Mouse (Mus musculus): ENCODE results near the gene Fer1l5. TPM values are rescaled to one million over a fixed set of nuclear protein-coding genes. Genes with fewer than 3 reads are reported as not detected.
A peak's percentile ranks its signal among the peaks of the same experiment; 100 is the strongest.

Gene Fer1l5
- total and polyA plus RNA-seq, 2 experiments: not detected

DNA sequence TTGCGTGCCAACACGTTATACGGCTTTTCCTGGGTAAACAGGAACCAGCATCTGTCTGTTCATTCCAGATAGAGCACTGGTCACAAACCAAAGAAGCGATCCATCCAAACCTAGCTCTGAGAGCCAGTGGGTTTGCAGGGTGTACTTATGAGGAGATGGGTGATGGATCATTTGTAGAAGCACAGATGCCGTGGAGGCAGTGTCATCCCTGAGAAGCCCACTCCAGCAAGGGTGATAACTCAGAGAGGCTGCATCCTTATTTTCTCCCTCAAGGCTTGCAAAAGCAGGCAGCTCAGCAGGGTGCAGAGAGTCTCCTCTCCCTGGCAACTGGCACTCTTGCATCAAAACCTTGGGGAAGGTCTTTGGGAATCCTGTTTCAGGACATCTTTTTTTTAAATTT is 86.1 kb downstream of the Fer1l5 start:
- Histone ChIP-seq H3K36me3 (ENCODE audit: control insufficient read depth, insufficient read depth, low read length) (no peaks in the 10 kb centered on the region), H3K27ac (replicated peaks; ENCODE audit: insufficient read depth, low read depth, low read length) (no peak overlapping the region), H3K27me3 (ENCODE audit: control insufficient read depth, insufficient read depth, low read length) (no peaks in the 10 kb centered on the region), H3K4me3 (ENCODE audit: insufficient read depth, low read depth, low read length) (no peak overlapping the region), H3K9ac (ENCODE audit: low read depth, low read length) (no peak overlapping the region), H3K4me1 (ENCODE audit: control insufficient read depth, insufficient read depth, low read length) (no peaks in the 10 kb centered on the region), H3K79me2 (ENCODE audit: control insufficient read depth, insufficient read depth, low read length) (no peaks in the 10 kb centered on the region)
- no peak for DNase-seq (ENCODE audit: extremely low read depth, low read depth, low spot score)
- 78% methylated on average over 5 of the region's 5 CpGs for WGBS
- TF ChIP-seq CTCF (IDR thresholded peaks at IDR 0.05; ENCODE audit: low read depth, low read length): no peak
- TF ChIP-seq POLR2A (IDR thresholded peaks at IDR 0.05; ENCODE audit: extremely low read depth, insufficient read depth, low read length): no peak

DNA sequence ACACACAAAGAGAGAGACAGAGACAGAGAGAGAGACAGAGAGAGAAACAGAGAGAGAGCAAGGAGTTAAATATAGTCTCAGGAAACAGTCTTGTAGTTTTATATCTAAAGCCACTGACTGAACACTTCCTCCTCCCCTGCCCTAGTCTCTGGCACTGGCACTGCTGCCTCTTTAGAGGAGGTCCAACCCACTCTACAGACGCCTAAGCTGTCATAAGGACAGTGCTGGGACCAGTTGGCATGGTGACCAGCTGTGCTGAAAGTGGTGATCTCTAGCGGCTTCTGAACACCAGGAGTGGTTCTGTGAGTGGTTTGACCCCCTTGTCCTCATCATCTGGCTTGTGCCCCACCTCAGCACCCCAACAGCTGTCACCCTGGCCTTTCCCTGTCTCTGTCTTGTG is 89.7 kb downstream of the Fer1l5 start:
- H3K4me3 ChIP-seq (ENCODE audit: insufficient read depth, low read depth, low read length): no peak overlapping the region
- TF ChIP-seq CTCF (IDR thresholded peaks at IDR 0.05; ENCODE audit: low read depth, low read length): no peak
- no peak for TF ChIP-seq POLR2A (IDR thresholded peaks at IDR 0.05; ENCODE audit: extremely low read depth, insufficient read depth, low read length)
- 60% methylated on average over 2 of the region's 2 CpGs for WGBS
- H3K4me1 ChIP-seq (ENCODE audit: control insufficient read depth, insufficient read depth, low read length): peaks cover 10% of the 10 kb centered on the region
- H3K9ac ChIP-seq (ENCODE audit: low read depth, low read length): no peak overlapping the region
- no peak for DNase-seq (ENCODE audit: extremely low read depth, low read depth, low spot score)
- no peaks in the 10 kb centered on the region for H3K27me3 ChIP-seq (ENCODE audit: control insufficient read depth, insufficient read depth, low read length)
- no peak overlapping the region for H3K27ac ChIP-seq (replicated peaks; ENCODE audit: insufficient read depth, low read depth, low read length)
- no peaks in the 10 kb centered on the region for H3K36me3 ChIP-seq (ENCODE audit: control insufficient read depth, insufficient read depth, low read length)
- H3K79me2 ChIP-seq (ENCODE audit: control insufficient read depth, insufficient read depth, low read length): no peaks in the 10 kb centered on the region

DNA sequence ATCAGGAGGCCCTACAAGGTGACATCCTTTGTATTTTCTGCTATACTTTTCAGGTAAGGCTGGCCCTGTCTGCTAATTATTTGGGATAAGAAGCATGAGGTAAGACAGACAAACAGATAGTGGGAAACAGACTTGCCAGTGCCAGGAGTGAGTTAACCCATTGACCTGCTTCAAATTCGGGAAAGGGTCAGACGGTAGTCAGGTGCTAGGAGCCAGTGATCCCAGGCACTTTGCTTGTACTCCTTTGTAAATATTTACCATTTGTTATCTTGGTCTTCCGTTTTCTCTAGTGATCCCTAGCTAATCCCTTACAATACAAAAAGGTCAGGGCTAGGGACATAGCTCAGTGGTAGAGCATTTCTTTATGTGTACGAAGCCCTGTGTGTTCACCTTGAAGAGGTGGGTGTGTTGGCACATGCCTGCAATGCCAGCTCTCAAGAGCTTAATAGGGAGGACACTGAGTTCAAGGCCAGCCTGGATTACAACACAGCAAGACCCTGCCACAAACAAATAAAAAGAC is 93.6 kb downstream of the Fer1l5 start:
- H3K36me3 ChIP-seq (ENCODE audit: control insufficient read depth, insufficient read depth, low read length): no peaks in the 10 kb centered on the region
- 16% methylated on average over 4 of the region's 4 CpGs for whole genome bisulfite sequencing
- no peaks in the 10 kb centered on the region for H3K27me3 ChIP-seq (ENCODE audit: control insufficient read depth, insufficient read depth, low read length)
- peaks cover 17% of the 10 kb centered on the region for H3K4me1 ChIP-seq (ENCODE audit: control insufficient read depth, insufficient read depth, low read length)
- no peak overlapping the region for H3K4me3 ChIP-seq (ENCODE audit: insufficient read depth, low read depth, low read length)
- no peak for TF ChIP-seq POLR2A (IDR thresholded peaks at IDR 0.05; ENCODE audit: extremely low read depth, insufficient read depth, low read length)
- no peak for TF ChIP-seq CTCF (IDR thresholded peaks at IDR 0.05; ENCODE audit: low read depth, low read length)
- peak; percentile 97 for DNase-seq (ENCODE audit: extremely low read depth, low read depth, low spot score)
- no peak overlapping the region for H3K9ac ChIP-seq (ENCODE audit: low read depth, low read length)
- H3K27ac ChIP-seq (replicated peaks; ENCODE audit: insufficient read depth, low read depth, low read length): no peak overlapping the region
- H3K79me2 ChIP-seq (ENCODE audit: control insufficient read depth, insufficient read depth, low read length): no peaks in the 10 kb centered on the region

DNA sequence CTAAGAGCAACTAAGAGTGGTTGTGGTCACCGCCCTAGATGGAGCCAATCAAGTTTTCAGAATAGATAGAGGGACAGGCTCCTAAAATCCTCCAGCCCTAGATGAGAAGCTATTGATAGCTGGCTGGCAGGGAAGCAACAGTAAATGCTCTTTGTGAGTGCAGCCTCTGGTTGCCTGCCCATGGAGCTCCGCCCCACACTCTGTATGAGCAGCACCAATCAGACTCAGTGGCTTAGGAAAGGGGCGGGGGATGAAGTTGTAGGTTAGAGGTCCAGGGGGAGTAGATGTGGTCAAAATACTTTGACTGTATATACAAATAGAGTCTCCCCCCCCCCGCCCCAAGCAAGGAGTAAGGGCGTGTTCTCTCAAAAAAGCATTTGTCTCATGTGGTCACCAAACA is 95.4 kb downstream of the Fer1l5 start:
- H3K36me3 ChIP-seq (ENCODE audit: control insufficient read depth, insufficient read depth, low read length): no peaks in the 10 kb centered on the region
- H3K4me3 ChIP-seq (ENCODE audit: insufficient read depth, low read depth, low read length): no peak overlapping the region
- no peaks in the 10 kb centered on the region for H3K79me2 ChIP-seq (ENCODE audit: control insufficient read depth, insufficient read depth, low read length)
- H3K27ac ChIP-seq (replicated peaks; ENCODE audit: insufficient read depth, low read depth, low read length): no peak overlapping the region
- peaks cover 23% of the 10 kb centered on the region for H3K4me1 ChIP-seq (ENCODE audit: control insufficient read depth, insufficient read depth, low read length)
- H3K27me3 ChIP-seq (ENCODE audit: control insufficient read depth, insufficient read depth, low read length): no peaks in the 10 kb centered on the region
- no peak overlapping the region for H3K9ac ChIP-seq (ENCODE audit: low read depth, low read length)
- no peak for TF ChIP-seq CTCF (IDR thresholded peaks at IDR 0.05; ENCODE audit: low read depth, low read length)
- no peak for TF ChIP-seq POLR2A (IDR thresholded peaks at IDR 0.05; ENCODE audit: extremely low read depth, insufficient read depth, low read length)
- DNase-seq (ENCODE audit: extremely low read depth, low read depth, low spot score): no peak
- 83% methylated on average over 5 of the region's 5 CpGs for WGBS

DNA sequence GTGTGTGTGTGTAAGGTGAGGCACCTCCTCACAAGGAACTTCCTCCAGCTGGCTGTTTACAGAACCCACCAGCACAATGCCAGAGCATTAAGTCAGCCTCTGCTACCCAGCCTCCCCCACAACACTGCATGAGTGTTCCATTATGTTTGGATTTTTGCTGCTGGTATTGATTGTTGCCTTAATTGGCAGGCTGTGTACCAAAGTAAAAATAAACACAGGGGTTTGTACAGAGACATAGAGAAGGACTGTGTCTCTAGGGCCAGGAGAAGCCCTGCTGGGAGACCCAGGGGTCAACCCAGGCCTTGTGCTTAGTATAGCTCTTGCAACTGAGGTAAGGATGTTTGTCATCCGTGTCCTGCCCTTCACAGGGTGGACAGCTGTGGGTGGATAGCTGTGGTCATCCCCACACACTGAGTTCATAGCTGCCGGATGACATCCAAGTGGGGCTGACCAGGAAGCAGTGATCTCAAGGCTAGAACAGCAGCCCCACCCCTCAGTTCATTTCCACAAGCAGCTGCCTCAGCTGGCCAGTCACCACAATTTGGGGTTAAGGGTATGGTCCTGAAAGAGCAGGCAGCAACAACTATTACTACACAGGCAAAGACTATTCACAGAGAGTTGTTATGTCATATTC is 97.8 kb downstream of the Fer1l5 start:
- Histone ChIP-seq H3K4me1 (ENCODE audit: control insufficient read depth, insufficient read depth, low read length) (peaks cover 30% of the 10 kb centered on the region), H3K27ac (replicated peaks; ENCODE audit: insufficient read depth, low read depth, low read length) (peak overlapping the region; percentile 94), H3K9ac (ENCODE audit: low read depth, low read length) (peak overlapping the region; percentile 30), H3K27me3 (ENCODE audit: control insufficient read depth, insufficient read depth, low read length) (no peaks in the 10 kb centered on the region), H3K36me3 (ENCODE audit: control insufficient read depth, insufficient read depth, low read length) (no peaks in the 10 kb centered on the region), H3K4me3 (ENCODE audit: insufficient read depth, low read depth, low read length) (no peak overlapping the region), H3K79me2 (ENCODE audit: control insufficient read depth, insufficient read depth, low read length) (no peaks in the 10 kb centered on the region)
- WGBS: 7% methylated on average over 2 of the region's 2 CpGs
- TF ChIP-seq CTCF (IDR thresholded peaks at IDR 0.05; ENCODE audit: low read depth, low read length) (no peak), POLR2A (IDR thresholded peaks at IDR 0.05; ENCODE audit: extremely low read depth, insufficient read depth, low read length) (no peak)
- peak; percentile 90 for DNase-seq (ENCODE audit: extremely low read depth, low read depth, low spot score)
